Mouse (Mus musculus) C2C12 (cell line): ENCODE results near the gene Prss47. TPM values are rescaled to one million over a fixed set of nuclear protein-coding genes. Genes with fewer than 3 reads are reported as not detected.

ENCODE experiments used
- polyA plus RNA-seq: library from polyadenylated mRNA; unstranded; fragments of >200 nt; fragmentation: generic; extraction: Trizol; gene quantifications from one replicate; pipeline ENCODE4 v1.2.1, GENCODE M21; 2012; ENCODE audit warnings: missing spikeins

The Prss47 gene
- polyA plus RNA-seq, 1 experiment: not detected

Other genes with a start within 250 kb of the Prss47 start
- gene Cntnap3, start 148.8 kb downstream of the Prss47 start, polyA plus RNA-seq: not detected
- not detected for gene Spata31, start 135.4 kb downstream of the Prss47 start, polyA plus RNA-seq
- not detected for gene Spata31d1c, start 19.7 kb downstream of the Prss47 start, polyA plus RNA-seq
- 7.3 TPM for gene Mfsd14b, start 60.2 kb upstream of the Prss47 start, polyA plus RNA-seq
- gene Olfr465-ps1, start 85.3 kb upstream of the Prss47 start, polyA plus RNA-seq: not detected
- not detected for gene Olfr466, start 97.5 kb upstream of the Prss47 start, polyA plus RNA-seq
- gene Nlrp4f, start 153.2 kb upstream of the Prss47 start, polyA plus RNA-seq: not detected
- 0.02 TPM for gene Gm10775, start 206.8 kb upstream of the Prss47 start, polyA plus RNA-seq
- 4.4 TPM for gene Zfp369, start 226.1 kb upstream of the Prss47 start, polyA plus RNA-seq